Mouse (Mus musculus): ENCODE data around the gene 1700012A03Rik.

Gene 1700012A03Rik

DNA sequence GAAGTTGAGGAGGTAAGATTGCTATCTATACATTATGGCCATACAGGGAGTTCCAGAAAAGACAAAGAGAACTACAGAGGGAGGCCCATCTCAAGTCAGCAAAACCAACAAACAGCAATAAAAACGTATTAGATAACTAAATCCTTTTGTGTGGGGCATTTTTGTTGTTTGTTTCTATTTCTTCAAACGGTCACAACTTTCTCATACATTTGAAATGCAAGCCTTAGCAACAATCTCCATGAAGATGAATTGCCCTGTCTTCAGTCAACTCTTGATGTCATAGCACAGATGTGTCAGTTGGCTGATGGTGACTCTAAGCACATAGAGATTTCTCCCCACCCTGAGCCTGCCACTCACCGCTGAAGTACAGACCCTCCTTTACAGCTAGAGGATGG, at the start of gene 1700012A03Rik:
Gene 1700012A03Rik, plus strand, starts transcription at position 296 of the 395 bp plus-strand sequence.
- no peak for DNase-seq (ENCODE audit: low spot score in 2 of 2)

DNA sequence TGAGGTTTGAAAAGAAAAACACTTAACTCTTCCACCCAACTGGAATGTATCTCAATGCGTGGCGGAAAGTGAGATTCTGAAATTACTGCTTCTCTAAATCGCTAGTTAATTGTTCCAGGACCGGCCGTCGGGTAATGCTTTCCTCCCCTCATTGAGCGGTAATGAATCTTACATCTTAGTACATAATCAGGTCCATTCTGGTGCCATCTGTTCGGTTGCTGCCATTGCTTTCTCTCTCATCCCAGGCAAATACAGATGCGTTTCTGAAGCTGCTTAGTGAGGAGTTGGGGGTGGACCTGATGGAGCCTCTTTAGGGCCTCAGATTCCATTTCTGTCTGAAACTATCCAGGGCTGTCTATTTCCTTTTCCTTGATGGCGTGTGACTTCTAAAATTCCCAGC, 45.8 kb upstream of the 1700012A03Rik start:
- no peak for DNase-seq (ENCODE audit: low spot score in 2 of 2)

DNA sequence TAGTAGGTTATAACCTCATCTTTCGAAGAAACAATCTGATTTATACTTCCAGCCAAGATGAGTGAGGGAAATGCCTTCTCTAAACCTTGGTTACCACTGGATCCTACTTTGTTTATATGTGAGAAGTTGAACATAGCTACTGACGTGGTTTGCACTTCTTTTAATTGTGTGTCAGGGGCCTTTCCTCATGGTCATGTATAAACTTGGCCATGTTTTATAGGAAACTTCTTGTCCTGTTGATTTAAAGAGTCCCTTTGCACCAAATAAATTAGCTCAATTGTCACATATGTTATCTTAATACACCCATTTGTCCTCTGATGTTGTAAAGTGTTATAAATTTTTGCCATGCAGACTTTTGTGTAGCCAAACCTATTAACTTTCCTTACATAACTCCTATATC, 44.1 kb upstream of the 1700012A03Rik start:
- no peak for DNase-seq (ENCODE audit: low spot score in 2 of 2)

GRCm38 (mm10) chr6:32006382-32006781, 43.7 kb upstream of the 1700012A03Rik start:
- no peak for DNase-seq (ENCODE audit: low spot score in 2 of 2)

- DNase-seq (ENCODE audit: low spot score in 2 of 2): peak; percentile 52 to 58
These were observed 42.7 kb upstream of the 1700012A03Rik start for GRCm38 (mm10) chr6:32007336-32007735.

DNA sequence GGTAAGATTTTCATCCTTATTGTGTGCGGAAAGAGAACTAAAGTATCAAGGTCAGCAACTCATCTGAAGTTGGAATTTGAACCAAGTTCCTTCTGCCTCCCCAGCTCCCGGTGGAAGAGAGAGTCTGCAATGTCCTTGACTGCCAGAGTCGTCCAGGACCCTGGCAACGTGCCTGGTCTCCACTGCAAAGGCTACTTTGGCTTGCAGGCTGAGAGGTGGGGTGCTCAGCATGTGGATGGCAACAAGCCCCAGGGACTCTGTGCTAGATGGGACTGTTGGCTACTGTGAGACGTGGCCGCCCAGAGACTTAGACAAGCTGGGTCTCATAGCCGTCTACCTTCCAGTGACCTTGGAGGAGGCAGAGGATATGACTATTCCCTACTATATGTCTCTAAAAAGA, 33.2 kb upstream of the 1700012A03Rik start:
- peak; percentile 46 to 66 for DNase-seq (ENCODE audit: low spot score in 2 of 2)

DNA sequence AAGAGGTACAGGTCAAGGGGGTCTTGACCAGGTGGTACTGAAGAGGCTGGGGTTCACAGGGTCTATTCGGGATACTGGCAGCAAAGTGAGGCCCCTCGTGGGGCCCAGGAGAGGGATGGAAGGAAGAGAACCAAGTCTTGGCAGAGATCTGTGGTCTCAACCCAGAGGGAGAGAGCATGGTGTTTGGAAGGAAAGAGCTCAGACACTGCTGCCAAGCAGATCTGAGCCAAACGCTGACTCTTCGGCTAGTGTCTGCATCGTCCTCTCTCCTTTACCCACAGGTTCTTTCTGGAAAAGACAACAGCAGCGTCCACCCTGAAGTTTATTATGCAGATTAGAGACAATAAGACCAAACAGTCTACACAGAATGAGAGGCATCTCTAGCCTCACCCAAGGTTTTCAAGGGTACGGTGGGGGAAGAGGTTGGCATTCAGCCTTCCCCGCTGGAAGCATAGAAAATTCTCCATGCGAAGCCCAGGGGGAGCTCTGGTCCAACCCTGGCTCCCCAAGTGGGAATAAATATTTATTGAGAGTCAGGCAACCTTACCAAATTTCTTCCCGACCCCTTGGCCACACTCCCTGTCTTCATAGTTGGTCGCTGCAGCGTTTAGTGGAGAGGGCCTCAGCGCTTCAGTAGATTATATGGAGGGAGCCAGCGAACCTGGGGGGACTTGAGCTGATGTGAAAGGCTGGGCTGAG, 32.5 kb upstream of the 1700012A03Rik start:
- peak in 1 of 2 experiments; percentile 63 for DNase-seq (ENCODE audit: low spot score in 2 of 2)

DNA sequence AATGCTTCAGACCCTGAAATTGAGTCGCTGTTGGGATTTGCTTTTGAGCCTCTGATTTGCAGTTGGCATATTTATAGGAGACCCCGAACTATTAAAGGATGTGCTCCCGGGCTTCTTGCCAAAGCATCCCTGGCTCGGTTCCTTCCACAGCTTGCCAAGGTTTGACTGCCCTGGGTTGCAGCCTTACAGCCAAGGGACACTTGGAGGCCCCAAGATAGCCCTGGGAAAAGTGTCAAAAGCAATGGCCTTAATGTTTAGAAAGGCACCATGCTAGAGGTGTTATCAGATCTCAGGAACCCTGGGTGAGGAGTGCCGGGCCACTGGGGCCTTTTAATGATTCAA, 32.0 kb upstream of the 1700012A03Rik start:
- DNase-seq (ENCODE audit: low spot score in 2 of 2): peak; percentile 63 to 77

DNA sequence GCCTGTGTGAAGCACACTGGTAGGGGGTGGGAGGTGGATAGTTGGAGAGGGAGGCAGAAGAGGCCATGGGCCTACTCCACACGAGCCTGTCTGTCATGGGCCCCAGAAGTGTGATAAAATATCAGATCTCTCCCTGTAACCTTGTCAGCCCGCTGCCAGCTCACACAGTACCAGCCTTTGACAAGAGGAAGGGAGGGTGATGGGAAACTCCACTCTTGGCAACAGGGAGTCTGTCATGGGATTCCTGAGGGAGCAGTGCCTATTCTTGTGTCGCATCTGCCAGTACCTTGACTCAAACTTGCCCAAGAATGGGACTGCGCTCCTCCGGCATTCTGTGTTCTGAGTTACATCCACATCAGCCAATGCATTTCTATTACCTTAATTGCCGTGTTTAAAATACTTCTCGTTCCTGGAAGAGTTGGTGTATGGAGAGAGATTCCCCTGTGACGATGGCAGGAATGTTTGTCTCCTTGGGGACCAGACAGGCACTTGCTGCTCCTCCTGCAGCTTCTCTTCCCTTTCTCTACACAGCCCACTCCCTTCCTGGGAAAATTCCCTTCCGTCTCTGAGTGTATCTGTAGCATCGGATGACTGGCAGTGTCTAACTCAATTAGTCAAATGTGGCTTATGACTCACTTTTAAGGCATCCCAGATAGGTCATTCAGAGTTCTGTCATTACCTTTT, 28.1 kb upstream of the 1700012A03Rik start:
- DNase-seq (ENCODE audit: low spot score in 2 of 2): no peak

GRCm38 (mm10) chr6:32022537-32022869, 27.5 kb upstream of the 1700012A03Rik start:
- DNase-seq (ENCODE audit: low spot score in 2 of 2): no peak

GRCm38 (mm10) chr6:32028228-32029009, 21.6 kb upstream of the 1700012A03Rik start:
- no peak for DNase-seq (ENCODE audit: low spot score in 2 of 2)

DNA sequence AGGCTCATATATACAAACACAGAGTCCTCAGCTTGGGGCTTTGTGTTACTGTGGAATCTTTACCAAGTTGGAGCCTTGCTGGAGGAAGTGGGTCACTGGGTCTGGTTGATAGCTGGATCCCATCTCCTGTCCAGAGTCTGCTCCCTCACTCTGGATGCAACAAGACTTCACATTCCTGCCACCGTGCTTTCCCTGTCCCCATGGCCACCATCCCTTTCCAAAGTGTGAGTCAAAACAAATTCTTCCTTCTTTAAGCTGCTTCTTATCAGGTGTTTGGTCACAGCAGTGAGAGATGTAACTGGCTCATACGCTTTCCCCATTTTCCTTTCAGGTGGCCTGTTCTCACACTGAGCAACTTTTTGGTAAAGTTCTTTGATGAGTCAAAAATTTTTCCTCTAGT, 15.8 kb upstream of the 1700012A03Rik start:
- DNase-seq (ENCODE audit: low spot score in 2 of 2): no peak

DNA sequence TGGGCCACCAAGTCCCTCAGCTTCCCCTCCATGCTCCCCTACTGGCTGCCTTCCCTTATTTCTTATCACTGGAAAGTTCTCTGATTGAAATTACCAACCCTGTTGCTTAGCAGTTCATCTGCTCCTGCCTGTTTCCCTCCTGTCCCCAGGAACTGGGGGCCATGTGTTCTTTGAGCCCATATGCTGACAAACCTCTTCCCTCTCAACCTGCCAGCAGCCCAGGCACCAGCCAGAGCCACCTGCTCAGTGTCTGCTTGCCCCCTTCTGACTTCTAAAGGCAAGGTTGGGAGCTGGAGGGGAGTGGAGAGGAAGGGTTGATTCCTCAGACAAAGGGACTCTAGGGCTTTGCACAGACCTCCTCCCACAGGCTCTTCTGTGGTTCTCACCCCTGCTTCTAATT, 4.7 kb upstream of the 1700012A03Rik start:
- peak in 1 of 2 experiments; percentile 32 for DNase-seq (ENCODE audit: low spot score in 2 of 2)

DNA sequence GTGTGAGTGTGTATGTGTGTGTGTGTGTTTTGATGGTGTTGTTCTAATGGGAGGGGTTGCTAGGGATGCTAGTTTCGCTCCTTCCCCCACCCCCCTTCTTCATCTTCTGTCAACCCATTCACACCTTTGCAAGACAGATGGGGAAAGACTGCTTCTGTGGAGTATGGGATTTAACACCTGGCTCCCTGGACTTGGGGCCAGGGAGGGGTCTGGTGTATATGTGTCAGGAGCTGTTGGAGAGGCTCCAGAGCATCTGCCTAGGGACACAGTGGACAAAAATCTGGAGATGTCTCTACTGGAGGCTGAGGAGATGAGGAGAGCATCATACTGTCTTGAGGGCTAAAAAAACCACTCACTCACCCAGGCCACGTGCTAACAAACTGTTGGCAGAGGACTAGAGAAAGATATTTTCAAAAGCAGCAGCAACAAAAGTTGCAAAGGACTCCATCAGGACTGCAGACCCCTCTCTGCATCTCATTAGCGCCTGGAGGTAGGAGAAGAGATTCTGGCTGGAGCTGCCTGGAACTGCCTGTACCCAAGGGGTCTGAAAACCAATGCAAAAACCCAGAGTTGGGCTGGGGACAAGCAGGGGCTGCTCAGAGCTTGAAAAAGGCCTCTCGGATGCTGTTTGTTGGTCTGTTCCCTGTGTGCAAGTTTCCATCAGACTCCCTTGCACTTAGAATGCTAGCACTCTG, 643 bp upstream of the 1700012A03Rik start:
- peak; percentile 21 to 24 for DNase-seq (ENCODE audit: low spot score in 2 of 2)

GRCm38 (mm10) chr6:32052135-32052915, 2.3 kb downstream of the 1700012A03Rik start:
- DNase-seq (ENCODE audit: low spot score in 2 of 2): peak in 1 of 2 experiments; percentile 66

- peak in 1 of 2 experiments; percentile 13 for DNase-seq (ENCODE audit: low spot score in 2 of 2)
These were observed 6.5 kb downstream of the 1700012A03Rik start for GRCm38 (mm10) chr6:32056525-32056924.

DNA sequence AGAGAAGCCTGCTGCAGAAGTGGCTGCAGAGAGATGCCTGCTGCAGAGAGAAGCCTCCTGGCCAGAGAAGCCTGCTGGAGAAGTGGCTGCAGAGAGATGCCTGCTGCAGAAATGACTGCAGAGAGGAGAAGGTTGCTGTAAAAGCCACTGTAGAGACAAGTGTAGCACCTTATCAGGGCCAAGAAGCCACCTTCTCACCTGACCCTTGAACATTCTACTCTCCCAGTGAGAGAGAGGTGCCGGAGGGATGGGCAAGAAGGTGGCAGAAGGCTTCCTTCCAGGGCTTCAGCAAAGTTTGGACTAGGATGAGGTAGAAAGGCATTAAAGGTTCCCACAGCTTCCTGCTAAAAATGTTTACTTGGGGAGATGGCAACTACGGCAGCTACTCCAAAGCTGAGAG, 8.5 kb downstream of the 1700012A03Rik start:
- no peak for DNase-seq (ENCODE audit: low spot score in 2 of 2)

DNA sequence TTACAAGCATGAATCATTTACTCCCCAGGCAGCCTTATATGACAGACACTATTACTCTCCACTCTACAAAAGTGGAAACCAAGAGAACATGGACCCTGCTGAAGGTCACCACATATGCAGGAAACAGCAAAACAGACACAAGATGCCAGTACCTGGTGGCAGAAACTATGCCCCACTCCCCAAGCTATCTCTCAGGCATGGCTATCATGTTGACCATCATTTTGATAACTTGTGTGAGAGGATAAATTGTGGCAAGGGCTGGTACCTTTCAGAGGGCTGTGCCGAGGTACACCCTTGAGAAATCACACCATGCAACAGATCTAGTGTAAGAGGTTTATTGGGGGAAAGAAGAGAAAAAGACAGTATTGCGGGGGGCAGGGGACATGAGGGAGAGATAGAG, 10.6 kb downstream of the 1700012A03Rik start:
- no peak for DNase-seq (ENCODE audit: low spot score in 2 of 2)

GRCm38 (mm10) chr6:32061266-32061665, 11.2 kb downstream of the 1700012A03Rik start:
- no peak for DNase-seq (ENCODE audit: low spot score in 2 of 2)

GRCm38 (mm10) chr6:32065789-32066510, 15.9 kb downstream of the 1700012A03Rik start:
- no peak for DNase-seq (ENCODE audit: low spot score in 2 of 2)

DNA sequence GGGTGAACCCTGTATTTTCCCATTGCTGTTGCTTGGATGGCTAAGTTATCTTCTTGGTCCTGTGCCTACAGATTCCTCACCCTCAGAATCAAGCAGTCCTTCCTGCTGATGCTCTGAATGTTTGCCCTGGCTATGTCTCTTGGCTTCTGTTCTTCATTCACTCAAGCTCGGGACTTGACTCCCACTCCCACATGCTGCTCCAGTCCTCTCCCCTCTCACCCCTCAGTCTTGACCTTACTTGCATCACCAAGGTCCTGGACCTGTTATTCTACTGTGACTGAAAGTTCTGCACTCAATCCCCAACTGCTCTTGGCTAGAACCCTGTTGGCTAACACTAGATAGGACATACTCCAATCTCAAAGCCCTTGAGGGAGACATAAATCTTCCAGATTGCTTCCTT, 22.1 kb downstream of the 1700012A03Rik start:
- no peak for DNase-seq (ENCODE audit: low spot score in 2 of 2)

Data from right cerebral cortex, postnatal 10 days (tissue).